Mouse (Mus musculus) E14TG2a.4 (cell line): Measurements from ENCODE around the gene Mboat1.

Experiments used
- H3K27me3 ChIP-seq: 2 replicates; pipeline ENCODE4 v1.6.1; 2014; ENCODE audit warnings: low read length, control low read depth; ENCODE audit not compliant: insufficient read depth
- H3K36me3 ChIP-seq: 2 replicates; pipeline ENCODE4 v1.6.1; 2014; ENCODE audit warnings: low read length, control low read depth; ENCODE audit not compliant: insufficient read depth
- H3K4me1 ChIP-seq: replicated peaks from 2 replicates; pipeline ENCODE4 v1.6.1; 2014; ENCODE audit warnings: low read depth, low read length, control low read depth
- H3K4me3 ChIP-seq: replicated peaks from 2 replicates; pipeline ENCODE4 v1.5.1; 2014; ENCODE audit warnings: mild to moderate bottlenecking, low read length
- H3K9me3 ChIP-seq: 2 replicates; pipeline ENCODE4 v1.6.1; 2014; ENCODE audit warnings: low read length, control low read depth
- CTCF ChIP-seq: conservative IDR thresholded peaks from 2 replicates; pipeline ENCODE4 v1.5.1; 2014; ENCODE audit warnings: low read length
- NANOG ChIP-seq: IDR thresholded peaks from 2 replicates; pipeline ENCODE4 v1.6.1; 2014; ENCODE audit warnings: borderline replicate concordance, low read length, mixed read lengths
- POU5F1 ChIP-seq: IDR thresholded peaks from 2 replicates; pipeline ENCODE4 v1.6.1; 2014; ENCODE audit warnings: low read length, borderline replicate concordance

Mboat1 gene

DNA sequence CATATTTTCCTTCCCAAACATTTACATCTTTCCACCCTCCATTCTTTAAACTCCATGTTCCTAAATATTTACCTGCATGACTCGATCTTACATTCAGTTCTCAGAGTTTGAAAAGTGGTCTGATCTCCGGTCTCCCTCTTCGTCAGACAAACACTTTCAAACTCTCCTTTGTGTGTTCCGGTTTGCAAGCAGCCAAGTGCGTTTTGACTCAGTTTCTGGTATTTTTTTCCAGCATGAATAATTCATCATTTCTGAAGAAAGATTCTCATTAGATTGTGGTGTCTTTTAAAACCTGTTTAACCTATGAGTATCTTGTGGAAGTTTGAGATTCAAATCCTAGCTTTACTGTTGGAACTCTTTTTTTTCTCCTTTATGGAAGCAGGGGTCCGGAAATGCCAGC lies 33.8 kb downstream of the Mboat1 start:
- H3K36me3 ChIP-seq: no peaks in the 10 kb centered on the region
- H3K9me3 ChIP-seq: peaks cover 14% of the 10 kb centered on the region
- TF ChIP-seq NANOG (no peak), POU5F1 (no peak), CTCF (no peak)
- no peaks in the 10 kb centered on the region for H3K27me3 ChIP-seq
- H3K4me3 ChIP-seq: no peak overlapping the region
- H3K4me1 ChIP-seq: no peaks in the 10 kb centered on the region

DNA sequence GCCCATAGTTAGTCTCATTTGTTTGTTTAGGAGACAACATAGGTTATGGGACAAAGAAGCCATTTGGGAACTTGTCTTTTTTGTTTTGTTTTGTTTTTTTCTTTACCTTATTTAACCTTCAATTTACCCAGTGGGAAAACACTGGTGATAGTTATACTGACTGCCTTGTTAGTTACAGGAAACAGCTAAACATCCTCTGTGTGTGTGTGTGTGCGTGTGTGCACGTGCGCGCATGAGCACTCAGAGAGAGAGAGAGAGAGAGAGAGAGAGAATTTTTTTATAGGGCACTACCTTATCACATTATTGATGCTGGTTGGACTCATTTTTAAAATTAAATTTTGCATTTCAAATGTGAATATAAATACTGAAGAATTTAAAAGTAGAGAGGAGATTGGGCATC lies 38.3 kb downstream of the Mboat1 start:
- H3K4me3 ChIP-seq: no peak overlapping the region
- H3K27me3 ChIP-seq: no peaks in the 10 kb centered on the region
- H3K4me1 ChIP-seq: no peaks in the 10 kb centered on the region
- TF ChIP-seq NANOG (no peak), POU5F1 (no peak), CTCF (no peak)
- peaks cover 3% of the 10 kb centered on the region for H3K9me3 ChIP-seq
- H3K36me3 ChIP-seq: no peaks in the 10 kb centered on the region

DNA sequence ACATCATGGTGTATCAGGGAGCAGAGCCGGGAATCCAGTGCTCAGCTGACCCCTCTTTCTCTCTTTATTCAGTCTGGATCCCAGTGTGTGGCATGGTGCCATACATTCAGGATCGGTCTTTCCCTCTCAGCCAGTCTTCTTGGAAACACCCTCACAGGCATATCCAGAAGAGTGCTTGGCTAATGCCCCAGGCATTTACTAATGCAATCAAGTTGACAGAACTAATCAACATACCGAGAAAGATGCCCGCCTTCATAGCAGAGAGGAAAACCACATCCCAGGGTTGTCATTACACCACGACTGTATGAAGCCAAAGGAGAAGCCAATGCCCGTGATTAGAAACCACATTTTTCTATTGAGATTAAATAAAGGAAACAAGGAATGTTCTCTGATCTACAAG lies 41.1 kb downstream of the Mboat1 start:
- no peak overlapping the region for H3K4me3 ChIP-seq
- no peak for TF ChIP-seq POU5F1
- TF ChIP-seq CTCF: no peak
- no peak for TF ChIP-seq NANOG
- no peaks in the 10 kb centered on the region for H3K4me1 ChIP-seq
- no peaks in the 10 kb centered on the region for H3K27me3 ChIP-seq
- H3K9me3 ChIP-seq: peaks cover 12% of the 10 kb centered on the region
- H3K36me3 ChIP-seq: no peaks in the 10 kb centered on the region

DNA sequence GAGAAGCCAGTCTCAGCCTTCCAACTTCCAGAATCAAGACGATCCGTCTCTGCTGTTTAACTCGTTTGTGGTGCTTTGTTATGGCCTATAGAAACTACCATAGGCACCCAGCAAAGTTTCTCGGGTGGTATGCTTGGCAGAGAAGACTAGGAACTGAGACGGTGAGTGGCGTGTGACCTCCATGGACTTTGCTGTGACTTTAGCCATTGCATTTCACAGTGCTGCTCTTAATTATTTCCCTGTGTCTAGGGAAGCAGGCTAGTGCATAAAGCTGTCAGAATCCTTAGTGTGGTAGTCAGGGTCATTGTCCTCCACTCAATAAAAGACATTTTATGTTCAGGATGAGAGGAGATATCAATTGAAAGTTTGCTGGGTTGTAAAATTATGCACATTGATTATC lies 49.3 kb downstream of the Mboat1 start:
- TF ChIP-seq NANOG (no peak), POU5F1 (no peak), CTCF (no peak)
- Histone ChIP-seq H3K36me3 (no peaks in the 10 kb centered on the region), H3K4me1 (peaks cover 19% of the 10 kb centered on the region), H3K9me3 (peaks cover 21% of the 10 kb centered on the region), H3K27me3 (no peaks in the 10 kb centered on the region), H3K4me3 (no peak overlapping the region)

DNA sequence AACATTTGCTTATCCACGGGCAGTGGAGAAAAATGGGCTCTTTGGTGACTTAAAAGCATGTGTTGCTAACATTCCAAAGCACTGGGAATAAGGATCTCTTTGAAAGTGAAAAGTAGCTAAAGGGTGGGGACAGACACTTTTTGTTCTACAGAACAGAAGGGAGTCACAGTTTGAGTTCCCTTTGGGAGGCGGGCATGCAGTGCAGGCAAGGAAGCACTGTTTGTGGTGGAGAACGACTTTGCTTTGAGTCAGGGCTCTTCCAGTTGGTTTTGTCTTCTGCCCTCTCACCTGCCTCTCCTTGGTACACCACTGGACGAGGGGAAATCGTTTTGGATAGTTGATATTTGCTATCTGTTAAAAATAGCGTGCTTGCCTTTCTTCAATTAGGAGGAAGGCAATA lies 49.7 kb downstream of the Mboat1 start:
- Histone ChIP-seq H3K27me3 (no peaks in the 10 kb centered on the region), H3K4me3 (no peak overlapping the region), H3K4me1 (peaks cover 19% of the 10 kb centered on the region), H3K36me3 (no peaks in the 10 kb centered on the region), H3K9me3 (peaks cover 19% of the 10 kb centered on the region)
- TF ChIP-seq POU5F1 (no peak), CTCF (no peak), NANOG (no peak)

DNA sequence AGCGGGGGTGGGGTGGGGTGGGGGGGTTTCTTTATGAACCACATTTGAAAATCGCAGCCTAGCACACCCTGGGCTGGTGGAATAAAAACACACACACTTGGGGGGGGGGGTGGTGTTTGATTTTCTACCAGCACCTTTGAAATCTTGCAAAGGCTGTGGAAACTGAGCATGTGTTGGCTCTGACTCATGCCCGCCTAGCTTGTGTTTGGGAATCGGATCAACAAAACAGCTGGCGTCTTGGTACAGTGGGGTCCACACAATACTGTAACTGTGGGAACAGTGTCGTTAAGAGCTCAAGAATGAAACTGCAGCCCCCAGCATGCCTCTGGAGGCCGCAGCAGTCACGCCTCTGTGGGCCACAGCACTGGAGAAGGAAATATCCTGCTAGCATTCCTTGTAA lies 50.2 kb downstream of the Mboat1 start:
- TF ChIP-seq NANOG: no peak
- TF ChIP-seq POU5F1: no peak
- no peak for TF ChIP-seq CTCF
- peaks cover 19% of the 10 kb centered on the region for H3K4me1 ChIP-seq
- no peaks in the 10 kb centered on the region for H3K36me3 ChIP-seq
- H3K4me3 ChIP-seq: no peak overlapping the region
- H3K9me3 ChIP-seq: peaks cover 19% of the 10 kb centered on the region
- no peaks in the 10 kb centered on the region for H3K27me3 ChIP-seq

DNA sequence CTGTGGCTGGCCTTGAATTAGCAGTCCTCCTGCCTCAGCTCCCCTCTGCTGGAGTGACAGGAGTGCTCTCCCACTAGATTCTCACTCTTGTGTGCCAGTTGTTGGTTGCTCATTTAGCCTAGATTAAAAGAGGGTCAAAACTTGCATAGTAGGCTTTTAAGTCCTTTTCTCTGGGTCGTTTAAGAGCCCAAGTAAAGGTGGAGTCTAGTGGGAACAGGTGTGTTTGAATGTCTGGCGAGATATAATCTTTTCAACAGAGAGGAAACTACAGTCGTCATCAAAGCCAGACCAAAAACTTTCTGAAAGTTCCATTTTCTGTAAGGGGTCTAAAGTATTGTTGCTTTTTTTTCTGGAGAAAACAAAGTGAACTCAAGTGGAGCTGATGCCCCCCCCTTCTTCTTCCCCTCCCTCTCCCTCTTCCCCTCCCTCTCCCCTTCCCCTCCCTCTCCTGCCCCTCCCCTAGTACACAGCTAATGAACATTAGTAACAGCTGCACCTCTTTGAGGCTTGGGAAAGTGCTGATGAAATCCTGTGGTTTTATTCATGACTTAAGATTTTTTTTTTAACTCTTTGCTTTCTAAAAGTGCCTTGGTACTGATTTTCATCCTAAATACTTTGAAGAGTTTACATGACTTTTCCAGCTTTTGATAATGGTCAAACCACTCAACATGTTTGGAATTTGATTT lies 55.9 kb downstream of the Mboat1 start:
- no peak for TF ChIP-seq NANOG
- TF ChIP-seq CTCF: no peak
- no peak for TF ChIP-seq POU5F1
- Histone ChIP-seq H3K27me3 (no peaks in the 10 kb centered on the region), H3K36me3 (no peaks in the 10 kb centered on the region), H3K4me3 (no peak overlapping the region), H3K9me3 (no peaks in the 10 kb centered on the region), H3K4me1 (no peaks in the 10 kb centered on the region)

DNA sequence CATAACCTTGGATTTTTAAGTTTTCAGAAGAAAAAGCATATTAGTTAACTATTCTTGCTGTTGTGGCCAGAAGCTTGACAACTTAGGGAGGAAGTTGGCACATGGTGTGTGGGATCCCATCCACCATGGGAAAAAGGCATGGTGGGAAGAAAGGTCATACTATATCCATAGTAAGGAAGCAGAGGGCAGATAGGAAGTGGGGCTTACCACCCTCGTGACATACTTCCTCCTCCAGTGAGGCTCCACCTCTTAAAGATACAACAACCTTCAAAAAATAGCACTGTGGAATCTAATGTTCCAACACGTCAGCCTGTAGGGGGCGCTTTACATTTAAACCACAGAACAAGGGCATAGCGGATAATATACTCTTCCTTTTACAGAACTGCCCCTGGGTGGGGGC lies 57.1 kb downstream of the Mboat1 start:
- Histone ChIP-seq H3K4me3 (no peak overlapping the region), H3K9me3 (no peaks in the 10 kb centered on the region), H3K27me3 (no peaks in the 10 kb centered on the region), H3K36me3 (no peaks in the 10 kb centered on the region), H3K4me1 (peaks cover 6% of the 10 kb centered on the region)
- TF ChIP-seq POU5F1 (no peak), NANOG (no peak), CTCF (no peak)

DNA sequence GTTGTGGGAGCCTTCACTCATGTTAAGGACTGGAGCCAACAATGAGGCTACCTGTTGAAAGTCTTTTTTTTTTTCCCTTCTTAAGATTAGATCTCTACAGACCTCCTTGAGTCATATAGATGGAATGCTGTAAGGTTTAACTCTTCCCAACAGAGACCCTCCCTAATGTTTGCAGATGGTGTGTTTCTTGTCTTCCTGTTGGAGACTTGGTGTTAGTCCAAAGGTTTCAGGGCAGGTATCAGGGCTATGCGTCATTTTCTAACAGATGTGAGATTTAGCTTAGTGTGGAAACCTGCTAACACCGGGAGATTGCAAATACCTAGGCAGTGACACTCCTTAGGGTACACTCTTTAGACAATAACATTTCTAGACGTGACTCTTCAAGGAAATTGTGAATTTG lies 58.5 kb downstream of the Mboat1 start:
- Histone ChIP-seq H3K27me3 (no peaks in the 10 kb centered on the region), H3K9me3 (no peaks in the 10 kb centered on the region), H3K4me1 (peaks cover 7% of the 10 kb centered on the region), H3K4me3 (no peak overlapping the region), H3K36me3 (no peaks in the 10 kb centered on the region)
- TF ChIP-seq POU5F1 (no peak), CTCF (no peak), NANOG (no peak)
